Mouse (Mus musculus) midbrain, postnatal 0 days (tissue): ENCODE measurements around the gene Hnf1b. TPM values are rescaled to one million over a fixed set of nuclear protein-coding genes. Genes with fewer than 3 reads are reported as not detected.

Experiments used
- ATAC-seq: fragments of 200-750 bp; cut with Nextera tagmentation; 2 replicates; pipeline ENCODE4 v1.8.0; 2017; ENCODE audit warnings: moderate number of reproducible peaks, mild to moderate bottlenecking, moderate TSS enrichment, moderate library complexity; ENCODE audit not compliant: low FRiP score
- DNase-seq: peaks from one replicate; pipeline ENCODE4 v3.0.0-alpha.2; 2015; ENCODE audit warnings: low spot score
- H3K27ac ChIP-seq: fragments of 300-500 bp; sonication (generic); 2 replicates; pipeline ENCODE4 v1.5.1; 2014; ENCODE audit warnings: low read depth, mild to moderate bottlenecking, low read length, mixed read lengths
- H3K27me3 ChIP-seq: fragments of 300-500 bp; sonication (generic); 2 replicates; pipeline ENCODE4 v1.6.1; 2014; ENCODE audit warnings: low read length, control low read depth, mixed read lengths; ENCODE audit not compliant: insufficient read depth
- H3K36me3 ChIP-seq: fragments of 300-500 bp; sonication (generic); 2 replicates; pipeline ENCODE4 v1.6.1; 2014; ENCODE audit warnings: low read length, control low read depth, mixed read lengths; ENCODE audit not compliant: insufficient read depth
- H3K4me1 ChIP-seq: fragments of 300-500 bp; sonication (generic); 2 replicates; pipeline ENCODE4 v1.6.1; 2014; ENCODE audit warnings: mild to moderate bottlenecking, control low read depth, antibody characterized with exemption, low read length, mixed read lengths; ENCODE audit not compliant: insufficient read depth
- H3K4me2 ChIP-seq: fragments of 300-500 bp; sonication (generic); 2 replicates; pipeline ENCODE4 v1.6.1; 2014; ENCODE audit warnings: low read depth, mild to moderate bottlenecking, low read length, mixed read lengths; ENCODE audit not compliant: poor library complexity, severe bottlenecking
- H3K4me3 ChIP-seq: fragments of 300-500 bp; sonication (generic); 2 replicates; pipeline ENCODE4 v1.5.1; 2014; ENCODE audit warnings: low read depth, mild to moderate bottlenecking, low read length, moderate library complexity
- H3K9ac ChIP-seq: fragments of 300-500 bp; sonication (generic); replicated peaks from 2 replicates; pipeline ENCODE4 v1.6.1; 2014; ENCODE audit warnings: mild to moderate bottlenecking, low read length, moderate library complexity, mixed read lengths; ENCODE audit not compliant: poor library complexity, severe bottlenecking
- H3K9me3 ChIP-seq: fragments of 300-500 bp; sonication (generic); 2 replicates; pipeline ENCODE4 v1.6.1; 2016; ENCODE audit warnings: low read length, control low read depth
- CTCF ChIP-seq: IDR thresholded peaks from 2 replicates; pipeline ENCODE4 v1.5.1; 2016; ENCODE audit warnings: antibody characterized with exemption, mild to moderate bottlenecking
- WGBS: fragments of 180-500 bp; shearing (Covaris S2); extraction: QIAGEN DNeasy Blood & Tissue Kit; methylation state at CpG from one replicate; pipeline ENCODE4 v1.1.7; 2014; 5-methylcytosine and 5-hydroxymethylcytosine counted together
- polyA plus RNA-seq: library from polyadenylated mRNA; unstranded; fragments of >200 nt; fragmentation: Nextera tagmentation; extraction: Ambion mirVana; gene quantifications from 2 replicates; pipeline ENCODE4 v1.2.1, GENCODE M21; 2015
- total RNA-seq: library from RNA; depleted of rRNA; stranded (reverse); fragments of >200 nt; gene quantifications from 2 replicates; pipeline ENCODE4 v1.2.3, GENCODE M21; 2014

Gene Hnf1b
- total and polyA plus RNA-seq, 2 experiments from 2014 or later = 0.31 TPM; not detected in 1

GRCm38 (mm10) chr11:83851273-83852015 is 1.6 kb downstream of the Hnf1b start:
- Histone ChIP-seq H3K4me1 (peaks cover 2% of the 10 kb centered on the region; the same call in 1 of the 2 replicates), H3K27me3 (peaks cover 47% of the 10 kb centered on the region), H3K4me3 (0 out of 2 replicates have a peak overlapping the region, but pooled peaks have one; percentile 6), H3K9ac (no peak overlapping the region), H3K27ac (no peak overlapping the region), H3K4me2 (no peak overlapping the region), H3K9me3 (no peaks in the 10 kb centered on the region), H3K36me3 (no peaks in the 10 kb centered on the region)
- 1% methylated on average over 36 of the region's 36 CpGs for WGBS
- ATAC-seq (no peak), DNase-seq (no peak)
- no peak for TF ChIP-seq CTCF

- ATAC-seq = no peak
- Histone ChIP-seq H3K36me3 (no peaks in the 10 kb centered on the region), H3K27me3 (peaks cover 47% of the 10 kb centered on the region), H3K4me2 (no peak overlapping the region), H3K9ac (no peak overlapping the region), H3K4me3 (no peak overlapping the region), H3K27ac (no peak overlapping the region), H3K4me1 (peaks cover 2% of the 10 kb centered on the region; the same call in 1 of the 2 replicates), H3K9me3 (no peaks in the 10 kb centered on the region)
- DNase-seq = no peak
- WGBS = under 1% methylated on average over 24 of the region's 24 CpGs
- TF ChIP-seq CTCF = no peak
Measured at GRCm38 (mm10) chr11:83852016-83852355, 2.1 kb downstream of the Hnf1b start.

GRCm38 (mm10) chr11:83852501-83853211 is 2.8 kb downstream of the Hnf1b start:
- DNase-seq (no peak), ATAC-seq (no peak)
- TF ChIP-seq CTCF = no peak
- under 1% methylated on average over 38 of the region's 38 CpGs for WGBS
- H3K9me3 ChIP-seq = no peaks in the 10 kb centered on the region
- H3K36me3 ChIP-seq = no peaks in the 10 kb centered on the region
- H3K9ac ChIP-seq = no peak overlapping the region
- H3K4me1 ChIP-seq = peaks cover 2% of the 10 kb centered on the region; the same call in 1 of the 2 replicates
- no peak overlapping the region for H3K4me3 ChIP-seq
- no peak overlapping the region for H3K27ac ChIP-seq
- no peak overlapping the region for H3K4me2 ChIP-seq
- peaks cover 53% of the 10 kb centered on the region for H3K27me3 ChIP-seq

DNA sequence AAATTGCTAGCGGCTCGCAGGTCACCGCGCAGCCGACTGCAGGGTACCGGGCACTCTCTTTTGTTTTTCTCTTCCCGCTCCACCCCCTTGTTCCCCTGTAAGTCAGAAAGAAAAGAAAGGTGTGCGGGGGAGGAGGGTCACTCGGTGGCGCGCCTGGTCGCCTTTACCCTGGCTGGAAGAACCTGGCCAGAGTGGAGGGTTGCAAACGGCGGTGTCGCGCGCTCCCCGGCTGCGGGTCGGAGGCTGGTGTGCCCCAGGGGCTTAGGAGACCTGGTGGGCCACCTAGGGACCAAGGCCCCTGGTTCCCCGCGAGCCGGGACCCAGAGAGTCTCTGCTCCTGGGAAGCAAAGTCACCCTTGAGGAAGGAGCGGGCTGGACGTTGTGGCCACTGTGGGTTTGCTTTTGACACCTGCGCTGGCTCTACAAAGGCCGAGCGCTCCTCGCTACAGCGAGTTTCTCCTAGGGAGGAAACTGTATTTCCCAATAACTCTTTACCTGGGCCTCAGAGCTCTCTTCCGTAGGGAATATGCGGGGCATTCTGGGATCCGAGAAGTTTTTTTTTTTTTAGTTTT is 3.4 kb downstream of the Hnf1b start:
- no peak for TF ChIP-seq CTCF
- Histone ChIP-seq H3K9me3 (no peaks in the 10 kb centered on the region), H3K4me2 (no peak overlapping the region), H3K27me3 (peaks cover 58% of the 10 kb centered on the region), H3K27ac (no peak overlapping the region), H3K36me3 (no peaks in the 10 kb centered on the region), H3K9ac (no peak overlapping the region), H3K4me3 (no peak overlapping the region), H3K4me1 (peaks cover 2% of the 10 kb centered on the region; the same call in 1 of the 2 replicates)
- ATAC-seq = no peak
- under 1% methylated on average over 27 of the region's 33 CpGs for WGBS
- no peak for DNase-seq

DNA sequence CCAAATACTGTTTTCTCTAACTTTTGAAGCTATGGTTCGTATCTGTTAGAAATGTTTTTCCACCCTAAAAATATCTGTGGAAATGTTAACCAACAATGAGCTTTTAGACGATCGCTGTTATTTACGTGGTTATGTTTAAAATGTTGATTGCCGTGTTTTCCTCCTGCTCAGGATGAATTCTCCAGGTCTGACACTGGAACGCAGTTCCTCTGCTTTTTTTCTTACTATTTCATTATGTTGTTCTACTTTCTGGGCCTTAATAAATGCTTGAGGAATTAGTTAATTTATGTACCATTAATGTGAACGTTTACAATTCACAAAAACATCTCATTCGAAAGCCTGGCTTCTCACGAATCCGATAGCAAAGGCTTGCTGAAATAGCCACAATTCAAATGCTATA is 4.2 kb downstream of the Hnf1b start:
- Histone ChIP-seq H3K9ac (no peak overlapping the region), H3K9me3 (no peaks in the 10 kb centered on the region), H3K27me3 (peaks cover 62% of the 10 kb centered on the region), H3K4me2 (no peak overlapping the region), H3K4me1 (peaks cover 2% of the 10 kb centered on the region; the same call in 1 of the 2 replicates), H3K36me3 (no peaks in the 10 kb centered on the region), H3K4me3 (no peak overlapping the region), H3K27ac (no peak overlapping the region)
- TF ChIP-seq CTCF = no peak
- WGBS = 6% methylated on average over 10 of the region's 10 CpGs
- DNase-seq (no peak), ATAC-seq (no peak)

DNA sequence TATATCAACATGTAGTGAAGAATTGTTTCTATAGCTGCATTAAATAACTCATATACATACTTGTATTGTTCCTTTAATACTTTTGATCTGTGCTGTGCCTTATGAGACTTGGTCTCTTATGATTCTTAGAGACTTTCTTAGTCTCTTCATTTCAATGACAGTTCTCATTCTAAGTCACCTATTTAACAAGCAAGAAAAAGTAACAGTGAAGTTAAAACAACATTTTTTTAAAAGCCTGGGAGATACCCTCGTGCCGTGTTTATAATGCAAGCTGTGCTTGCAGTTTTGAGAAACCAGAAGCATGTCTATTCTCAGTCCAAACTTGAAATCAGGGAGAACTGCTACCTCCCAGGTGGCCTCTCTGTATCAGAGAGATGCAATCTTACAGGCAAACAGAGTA is 4.8 kb downstream of the Hnf1b start:
- H3K4me2 ChIP-seq = no peak overlapping the region
- DNase-seq (no peak), ATAC-seq (no peak)
- H3K9me3 ChIP-seq = no peaks in the 10 kb centered on the region
- H3K4me3 ChIP-seq = no peak overlapping the region
- H3K36me3 ChIP-seq = no peaks in the 10 kb centered on the region
- 13% methylated on average over 2 of the region's 2 CpGs for WGBS
- H3K27ac ChIP-seq = no peak overlapping the region
- peaks cover 61% of the 10 kb centered on the region for H3K27me3 ChIP-seq
- no peak for TF ChIP-seq CTCF
- H3K9ac ChIP-seq = no peak overlapping the region
- peaks cover 2% of the 10 kb centered on the region; the same call in 1 of the 2 replicates for H3K4me1 ChIP-seq
